Mouse (Mus musculus) inflammation-experienced regulatory T-cells (primary cell): ENCODE measurements around the gene Plcxd2. TPM values are rescaled to one million over a fixed set of nuclear protein-coding genes. Genes with fewer than 3 reads are reported as not detected.

Experiments
- polyA plus RNA-seq, 2 experiments: library from polyadenylated mRNA; unstranded; fragments of 100-300 nt; shearing (Covaris generic); gene quantifications; one replicate each; pipeline ENCODE4 v1.2.1; 2017

Gene Plcxd2
- 1 to 10 TPM; 8.8 to 9.9 TPM for polyA plus RNA-seq

DNA sequence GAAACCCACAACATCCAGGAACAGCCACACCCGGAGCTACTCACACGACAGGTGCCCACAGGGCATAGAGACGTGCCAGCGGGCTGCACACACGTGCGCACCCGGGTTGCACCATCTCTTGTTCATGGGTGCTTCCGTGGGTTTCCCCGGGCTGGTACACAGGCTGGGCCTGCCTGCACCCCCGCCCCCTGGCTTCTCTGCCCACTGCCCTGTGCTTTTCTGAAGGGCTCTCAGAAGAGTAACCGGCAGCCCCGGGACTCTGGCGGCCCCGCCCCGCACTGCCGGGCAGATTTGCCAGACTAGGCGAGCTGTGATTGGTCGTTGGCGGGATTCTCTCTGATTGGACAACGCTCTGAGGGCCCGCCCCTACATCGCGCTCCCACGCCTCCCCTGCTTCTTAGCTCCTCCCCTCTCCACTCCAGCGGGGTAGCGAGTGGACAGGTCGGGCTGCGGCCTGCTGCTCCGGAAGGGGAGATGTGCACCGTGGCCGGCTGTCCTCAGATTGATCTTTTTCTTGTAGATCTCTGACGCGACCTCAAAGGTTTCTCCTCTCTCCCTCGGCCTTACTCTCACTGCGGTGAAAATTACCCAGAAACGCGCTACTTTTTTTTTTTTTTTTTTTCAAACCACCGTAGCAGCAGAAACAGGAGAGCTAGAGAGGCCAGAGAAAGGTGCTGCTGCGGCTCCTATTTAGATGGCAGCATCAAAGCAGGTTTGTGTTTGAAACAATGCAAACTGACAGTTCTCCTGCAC is at the start of gene Plcxd2:
TSS of gene Plcxd2 (minus strand) at position 66 of the 753 bp plus-strand sequence.

DNA sequence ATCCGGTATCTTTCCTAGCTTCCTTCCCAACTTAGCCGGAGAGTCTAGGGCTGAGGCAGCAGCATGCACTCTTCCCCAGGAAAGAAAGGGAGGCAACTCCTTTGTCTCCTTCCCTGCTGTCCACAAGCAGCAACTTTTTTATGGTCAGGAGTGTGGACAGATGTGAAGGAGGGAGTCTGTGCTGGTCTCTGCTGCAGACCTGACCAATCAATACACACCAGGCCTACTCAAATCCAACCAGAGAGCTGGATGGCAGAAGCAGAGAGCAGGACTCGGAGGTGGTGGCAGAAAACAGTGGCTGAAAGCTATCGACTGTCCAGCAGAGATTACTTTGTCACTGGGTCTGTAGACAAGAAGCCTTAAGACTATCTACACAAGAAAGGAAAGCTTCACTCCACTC is 56.6 kb downstream of the Plcxd2 start, which contains the start of gene Phldb2:
TSS of gene Phldb2 (minus strand) at position 205 of the 400 bp plus-strand sequence.

Other genes starting within 250 kb of the Plcxd2 start
- gene Phldb2, start 56.6 kb downstream of the Plcxd2 start, polyA plus RNA-seq: under 1 TPM in 1 of 2 experiments, not detected in 1; 0.25 TPM
- 100 to 1,000 TPM; 203 to 240 TPM for gene Cd96, start 110.0 kb upstream of the Plcxd2 start, polyA plus RNA-seq
- gene Gm4737, start 144.9 kb upstream of the Plcxd2 start, polyA plus RNA-seq: 1 to 10 TPM; 2.1 to 9.0 TPM